Mouse (Mus musculus): Measurements from ENCODE around the gene Tnfsf13. TPM values are rescaled to one million over a fixed set of nuclear protein-coding genes. Genes with fewer than 3 reads are reported as not detected.

Gene Tnfsf13
- total and polyA plus RNA-seq, 3 experiments, result 0.13 to 0.19 TPM; not detected in 1

DNA sequence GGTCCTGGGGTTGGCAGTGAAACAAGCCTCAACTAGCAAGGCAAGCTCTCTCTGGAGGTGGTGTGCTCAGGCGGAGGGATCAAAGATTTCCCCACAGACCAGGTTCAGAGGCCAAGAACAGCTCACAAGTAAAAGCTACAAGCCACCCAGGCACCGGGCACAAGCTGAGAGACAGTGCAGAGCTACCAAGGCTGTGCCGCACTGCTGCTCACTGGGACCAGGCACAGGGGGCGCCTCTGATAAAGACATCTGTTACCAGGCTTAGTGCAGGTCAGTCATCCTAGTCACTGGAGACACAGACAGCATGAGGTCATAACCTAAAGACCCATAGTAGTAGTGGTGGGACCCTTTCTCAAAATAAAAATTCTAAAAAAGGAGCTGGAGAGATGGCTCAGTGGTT, 31.4 kb upstream of the Tnfsf13 start:
- H3K4me1 ChIP-seq (ENCODE audit: control insufficient read depth in 1 of 2, insufficient read depth in 2 of 2, low read length in 2 of 2), result peaks cover 0 to 5% of the 10 kb centered on the region in 2 experiments; a peak in 1 of 4 replicates
- H3K27ac ChIP-seq (ENCODE audit: control insufficient read depth, low read depth, low read length), result no peak overlapping the region
- no peak for DNase-seq (ENCODE audit: low read depth, low spot score)
- H3K36me3 ChIP-seq (ENCODE audit: control insufficient read depth in 1 of 2, insufficient read depth in 2 of 2, low read length in 2 of 2), result peaks cover 0 to 3% of the 10 kb centered on the region in 2 experiments; a peak in 1 of 4 replicates
- no peaks in the 10 kb centered on the region for H3K79me2 ChIP-seq (ENCODE audit: control insufficient read depth, insufficient read depth, low read length, poor library complexity)
- H3K4me3 ChIP-seq (ENCODE audit: control insufficient read depth in 1 of 2, insufficient read depth in 1 of 2, low read depth in 2 of 2, low read length in 2 of 2), result no peak overlapping the region
- H3K27me3 ChIP-seq (ENCODE audit: control insufficient read depth in 1 of 2, insufficient read depth in 2 of 2, low read length in 2 of 2), result no peaks in the 10 kb centered on the region
- no peak for TF ChIP-seq UBTF (IDR thresholded peaks at IDR 0.05; ENCODE audit: borderline replicate concordance, insufficient read depth, low read depth, low read length)
- 0 out of 6 replicates have a peak, but pooled peaks of 1 of the 3 experiments have one; percentile 20 for TF ChIP-seq CTCF (IDR thresholded peaks at IDR 0.05 in 2 of 3, conservative IDR thresholded peaks at IDR 0.05 in 1 of 3; ENCODE audit: control insufficient read depth in 1 of 3, insufficient read depth in 1 of 3, low read depth in 2 of 3, low read length in 3 of 3, poor library complexity in 1 of 3, severe bottlenecking in 1 of 3)
- no peak for TF ChIP-seq POLR2A (IDR thresholded peaks at IDR 0.05; ENCODE audit: control insufficient read depth in 1 of 2, insufficient read depth in 1 of 2, low read depth in 1 of 2, low read length in 2 of 2, poor library complexity in 1 of 2)
- no peaks in the 10 kb centered on the region for H3K9me3 ChIP-seq (replicated peaks; ENCODE audit: insufficient read depth, low read length)
- H3K9ac ChIP-seq (ENCODE audit: control insufficient read depth, low read depth, low read length, poor library complexity, severe bottlenecking), result no peak overlapping the region

DNA sequence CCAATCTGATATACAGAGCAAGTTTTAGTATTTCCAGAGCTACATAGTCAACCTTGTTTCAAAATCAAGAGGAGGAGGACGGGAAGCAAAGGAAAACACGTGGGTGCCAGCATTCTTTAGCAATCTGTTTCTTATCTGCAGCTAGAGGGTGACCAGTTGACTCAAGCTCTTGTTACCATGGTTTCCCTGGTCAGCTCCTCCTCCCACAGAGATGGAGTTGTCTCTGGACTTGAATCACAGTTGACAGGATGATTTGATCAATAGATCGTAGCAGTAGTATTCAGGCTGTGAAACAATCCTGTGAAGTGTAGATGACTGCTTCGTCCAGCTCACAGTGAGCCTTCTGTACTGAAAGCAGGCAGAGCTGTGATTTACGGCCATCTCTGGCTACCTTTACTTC, 30.3 kb upstream of the Tnfsf13 start:
- no peak for DNase-seq (ENCODE audit: low read depth, low spot score)
- no peak overlapping the region for H3K27ac ChIP-seq (ENCODE audit: control insufficient read depth, low read depth, low read length)

DNA sequence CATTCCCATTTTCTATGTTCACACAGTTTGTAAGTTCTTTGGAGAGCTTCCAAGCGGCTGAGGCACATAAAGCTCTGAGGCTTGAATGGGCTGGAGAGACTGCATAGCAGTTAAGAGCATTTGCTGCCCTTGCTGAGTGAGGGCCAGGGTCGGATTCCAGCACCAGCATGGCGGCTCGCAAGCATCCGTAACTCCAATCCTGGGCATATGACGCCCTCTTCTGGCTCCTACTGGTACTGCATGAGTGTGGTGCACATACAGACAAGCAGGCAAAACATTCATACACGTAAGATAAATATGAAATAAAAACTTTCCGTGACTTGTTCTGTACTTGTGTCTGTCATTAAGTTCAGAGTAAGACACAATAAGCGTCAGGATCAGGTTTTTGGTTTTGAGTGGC, 29.9 kb upstream of the Tnfsf13 start:
- H3K36me3 ChIP-seq (ENCODE audit: control insufficient read depth in 1 of 2, insufficient read depth in 2 of 2, low read length in 2 of 2), result peaks cover 0 to 3% of the 10 kb centered on the region in 2 experiments; a peak in 1 of 4 replicates
- no peak overlapping the region for H3K9ac ChIP-seq (ENCODE audit: control insufficient read depth, low read depth, low read length, poor library complexity, severe bottlenecking)
- no peaks in the 10 kb centered on the region for H3K27me3 ChIP-seq (ENCODE audit: control insufficient read depth in 1 of 2, insufficient read depth in 2 of 2, low read length in 2 of 2)
- H3K4me3 ChIP-seq (ENCODE audit: control insufficient read depth in 1 of 2, insufficient read depth in 1 of 2, low read depth in 2 of 2, low read length in 2 of 2), result no peak overlapping the region
- no peak overlapping the region for H3K27ac ChIP-seq (ENCODE audit: control insufficient read depth, low read depth, low read length)
- H3K79me2 ChIP-seq (ENCODE audit: control insufficient read depth, insufficient read depth, low read length, poor library complexity), result no peaks in the 10 kb centered on the region
- peak; percentile 66 for DNase-seq (ENCODE audit: low read depth, low spot score)
- H3K9me3 ChIP-seq (replicated peaks; ENCODE audit: insufficient read depth, low read length), result no peaks in the 10 kb centered on the region
- H3K4me1 ChIP-seq (ENCODE audit: control insufficient read depth in 1 of 2, insufficient read depth in 2 of 2, low read length in 2 of 2), result peaks cover 0 to 5% of the 10 kb centered on the region in 2 experiments; a peak in 1 of 4 replicates
- TF ChIP-seq JUND (IDR thresholded peaks at IDR 0.05; ENCODE audit: low read depth, low read length) (no peak), MAX (IDR thresholded peaks at IDR 0.05; ENCODE audit: low read length) (no peak), TAL1 (IDR thresholded peaks at IDR 0.05; ENCODE audit: low read length) (no peak), CHD2 (IDR thresholded peaks at IDR 0.05; ENCODE audit: low read length) (no peak), KAT2A (conservative IDR thresholded peaks at IDR 0.05; ENCODE audit: low read depth, low read length) (no peak), ZC3H11A (IDR thresholded peaks at IDR 0.05; ENCODE audit: low read depth, low read length) (peak; percentile 41), BHLHE40 (IDR thresholded peaks at IDR 0.05; ENCODE audit: borderline replicate concordance, low read depth, low read length) (no peak), MEF2A (IDR thresholded peaks at IDR 0.05; ENCODE audit: extremely low read depth, insufficient replicate concordance, low read depth, low read length, poor library complexity, severe bottlenecking) (no peak), MAFK (IDR thresholded peaks at IDR 0.05; ENCODE audit: borderline replicate concordance, low read depth, low read length) (no peak), SMC3 (IDR thresholded peaks at IDR 0.05; ENCODE audit: low read depth, low read length) (peak; percentile 59), ZKSCAN1 (IDR thresholded peaks at IDR 0.05; ENCODE audit: low read depth, low read length) (no peak), USF1 (IDR thresholded peaks at IDR 0.05; ENCODE audit: low read depth, low read length) (no peak), NRF1 (IDR thresholded peaks at IDR 0.05; ENCODE audit: insufficient read depth, low read depth, low read length, poor library complexity, severe bottlenecking) (no peak), POLR2A (IDR thresholded peaks at IDR 0.05; ENCODE audit: control insufficient read depth in 1 of 2, insufficient read depth in 1 of 2, low read depth in 1 of 2, low read length in 2 of 2, poor library complexity in 1 of 2) (no peak), MYB (IDR thresholded peaks at IDR 0.05; ENCODE audit: low read depth, low read length) (no peak), NELFE (IDR thresholded peaks at IDR 0.05; ENCODE audit: low read depth, low read length) (no peak), MAZ (IDR thresholded peaks at IDR 0.05; ENCODE audit: low read depth, low read length) (no peak)

More for the DNA sequence above, 30.3 kb upstream of the Tnfsf13 start:
- Histone ChIP-seq H3K27me3 (ENCODE audit: control insufficient read depth in 1 of 2, insufficient read depth in 2 of 2, low read length in 2 of 2) (no peaks in the 10 kb centered on the region), H3K79me2 (ENCODE audit: control insufficient read depth, insufficient read depth, low read length, poor library complexity) (no peaks in the 10 kb centered on the region), H3K4me1 (ENCODE audit: control insufficient read depth in 1 of 2, insufficient read depth in 2 of 2, low read length in 2 of 2) (peaks cover 0 to 5% of the 10 kb centered on the region in 2 experiments; a peak in 1 of 4 replicates), H3K4me3 (ENCODE audit: control insufficient read depth in 1 of 2, insufficient read depth in 1 of 2, low read depth in 2 of 2, low read length in 2 of 2) (no peak overlapping the region), H3K9me3 (replicated peaks; ENCODE audit: insufficient read depth, low read length) (no peaks in the 10 kb centered on the region), H3K9ac (ENCODE audit: control insufficient read depth, low read depth, low read length, poor library complexity, severe bottlenecking) (no peak overlapping the region), H3K36me3 (ENCODE audit: control insufficient read depth in 1 of 2, insufficient read depth in 2 of 2, low read length in 2 of 2) (peaks cover 0 to 3% of the 10 kb centered on the region in 2 experiments; a peak in 1 of 4 replicates)
- TF ChIP-seq MYB (IDR thresholded peaks at IDR 0.05; ENCODE audit: low read depth, low read length), result no peak
- 0 out of 2 replicates have a peak, but pooled peaks have one; percentile 12 for TF ChIP-seq MXI1 (IDR thresholded peaks at IDR 0.05; ENCODE audit: low read depth, low read length)
- peak; percentile 37; the same call in 1 of the 2 replicates for TF ChIP-seq MAX (IDR thresholded peaks at IDR 0.05; ENCODE audit: low read length)
- TF ChIP-seq ZKSCAN1 (IDR thresholded peaks at IDR 0.05; ENCODE audit: low read depth, low read length), result no peak
- no peak for TF ChIP-seq NRF1 (IDR thresholded peaks at IDR 0.05; ENCODE audit: insufficient read depth, low read depth, low read length, poor library complexity, severe bottlenecking)
- no peak for TF ChIP-seq TCF12 (IDR thresholded peaks at IDR 0.05; ENCODE audit: low read depth, low read length)
- TF ChIP-seq SIN3A (IDR thresholded peaks at IDR 0.05; ENCODE audit: low read length), result no peak
- TF ChIP-seq RAD21 (IDR thresholded peaks at IDR 0.05; ENCODE audit: low read depth, low read length), result no peak
- TF ChIP-seq CHD1 (IDR thresholded peaks at IDR 0.05; ENCODE audit: low read depth, low read length), result no peak
- no peak for TF ChIP-seq E2F4 (IDR thresholded peaks at IDR 0.05; ENCODE audit: borderline replicate concordance, low read depth, low read length)
- no peak for TF ChIP-seq CHD2 (IDR thresholded peaks at IDR 0.05; ENCODE audit: low read length)
- no peak for TF ChIP-seq BHLHE40 (IDR thresholded peaks at IDR 0.05; ENCODE audit: borderline replicate concordance, low read depth, low read length)
- TF ChIP-seq POLR2AphosphoS5 (IDR thresholded peaks at IDR 0.05; ENCODE audit: borderline replicate concordance, low read depth, low read length), result no peak
- no peak for TF ChIP-seq ZC3H11A (IDR thresholded peaks at IDR 0.05; ENCODE audit: low read depth, low read length)
- TF ChIP-seq TBP (IDR thresholded peaks at IDR 0.05; ENCODE audit: low read depth, low read length), result no peak
- no peak for TF ChIP-seq ELF1 (IDR thresholded peaks at IDR 0.05; ENCODE audit: low read depth, low read length)
- no peak for TF ChIP-seq TAL1 (IDR thresholded peaks at IDR 0.05; ENCODE audit: low read length)

Measured in MEL (cell line).